Mouse (Mus musculus) urinary bladder, postnatal 14 days (tissue): ENCODE results near the gene Rhebl1.
"Not testable (repeated sequence)": the region's sequence is repeated elsewhere in the genome, so short reads cannot be mapped to it uniquely, and the experiment has no call there.

Experiments
- DNase-seq: peaks from one replicate; pipeline ENCODE4 v3.0.0; 2021; ENCODE audit warnings: low spot score

Gene Rhebl1

GRCm38 (mm10) chr15:98893940-98894745 lies at the start of gene Rhebl1:
Gene Rhebl1, minus strand, starts transcription at chr15:98894540.
- no peak for DNase-seq

- DNase-seq = no peak
These were observed 48.8 kb upstream of the Rhebl1 start for GRCm38 (mm10) chr15:98943133-98943532.

DNA sequence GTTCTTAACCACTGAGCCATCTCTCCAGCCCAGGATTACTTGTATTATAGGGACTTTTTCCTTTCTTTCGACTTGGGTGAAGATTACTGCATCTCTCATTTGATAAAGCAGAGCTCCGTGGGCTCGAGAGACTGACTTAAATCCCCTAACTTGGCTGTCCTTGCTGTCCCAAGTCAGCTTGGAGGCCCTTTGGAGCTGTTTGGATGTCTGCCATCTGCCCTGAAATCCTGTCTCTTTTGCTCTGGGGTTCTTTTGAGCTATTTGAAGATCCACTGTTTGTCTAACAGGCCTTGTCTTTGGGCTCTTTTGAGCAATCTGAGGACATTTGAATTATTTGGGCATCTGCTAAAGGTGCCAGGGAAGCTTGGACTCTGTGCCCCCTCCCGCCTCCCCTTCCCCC lies 47.7 kb upstream of the Rhebl1 start:
- DNase-seq = no peak

DNA sequence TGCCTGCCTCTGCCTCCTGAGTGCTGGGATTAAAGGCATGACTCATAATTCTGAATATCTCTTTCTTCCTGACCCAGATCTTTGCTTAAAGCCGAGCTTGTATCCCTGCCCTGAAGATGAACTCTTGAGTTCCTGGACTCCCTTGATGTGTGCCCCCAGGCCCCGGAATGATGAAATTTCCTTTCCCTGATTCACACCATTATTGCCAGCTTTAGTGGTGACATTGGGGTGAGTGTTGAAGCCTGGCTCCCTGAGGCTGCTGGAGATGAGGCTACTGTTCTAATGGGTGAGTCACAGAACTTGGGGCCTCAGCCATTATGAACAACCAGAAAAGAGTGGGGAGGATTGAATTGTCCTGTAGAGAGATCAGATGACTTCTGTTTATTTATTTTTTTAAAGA lies 47.2 kb upstream of the Rhebl1 start:
- DNase-seq = no peak

DNA sequence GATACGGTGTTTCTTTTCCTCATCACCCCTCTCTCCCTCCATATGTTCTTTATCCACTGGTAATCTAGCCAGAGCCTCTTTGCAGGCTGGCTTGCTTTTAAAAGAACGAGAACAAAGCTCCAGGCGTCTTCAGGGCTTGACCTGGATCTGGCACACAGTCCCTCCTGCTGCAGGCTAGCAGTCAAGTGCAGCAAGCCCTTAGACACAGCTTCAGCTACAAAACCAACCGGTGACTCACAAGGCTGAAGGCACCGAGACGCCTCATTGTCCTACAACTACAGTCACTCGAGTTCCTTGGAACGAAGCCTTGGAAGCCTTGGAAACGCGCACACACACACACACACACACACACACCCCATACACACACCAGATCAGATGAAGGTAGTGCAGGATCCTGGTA lies 46.5 kb upstream of the Rhebl1 start:
- no peak for DNase-seq

- DNase-seq = peak; percentile 92
These were observed 40.0 kb upstream of the Rhebl1 start, which contains the start of gene Tuba1b for GRCm38 (mm10) chr15:98934217-98934839. Gene Tuba1b, minus strand, starts transcription at chr15:98934565.

DNA sequence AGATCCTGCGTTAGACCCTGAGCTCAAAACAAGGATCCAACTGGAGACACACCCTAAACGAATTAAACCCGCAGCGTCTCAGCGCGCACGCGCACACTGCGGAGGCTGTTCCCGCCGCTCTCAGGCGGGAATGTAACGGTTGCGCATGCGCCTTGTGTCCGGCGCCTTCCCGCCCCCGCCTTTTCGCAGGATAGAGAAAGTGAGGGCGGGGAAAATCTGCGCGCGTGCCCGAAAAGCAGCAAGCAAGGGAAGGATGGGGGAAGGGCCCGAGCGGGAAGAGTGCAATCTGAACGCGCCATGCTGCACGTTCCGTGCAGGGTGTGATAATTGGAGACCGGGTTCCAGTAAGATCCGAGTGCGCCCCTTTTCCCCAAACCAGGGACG lies 39.5 kb upstream of the Rhebl1 start:
- peak; percentile 98 for DNase-seq

DNA sequence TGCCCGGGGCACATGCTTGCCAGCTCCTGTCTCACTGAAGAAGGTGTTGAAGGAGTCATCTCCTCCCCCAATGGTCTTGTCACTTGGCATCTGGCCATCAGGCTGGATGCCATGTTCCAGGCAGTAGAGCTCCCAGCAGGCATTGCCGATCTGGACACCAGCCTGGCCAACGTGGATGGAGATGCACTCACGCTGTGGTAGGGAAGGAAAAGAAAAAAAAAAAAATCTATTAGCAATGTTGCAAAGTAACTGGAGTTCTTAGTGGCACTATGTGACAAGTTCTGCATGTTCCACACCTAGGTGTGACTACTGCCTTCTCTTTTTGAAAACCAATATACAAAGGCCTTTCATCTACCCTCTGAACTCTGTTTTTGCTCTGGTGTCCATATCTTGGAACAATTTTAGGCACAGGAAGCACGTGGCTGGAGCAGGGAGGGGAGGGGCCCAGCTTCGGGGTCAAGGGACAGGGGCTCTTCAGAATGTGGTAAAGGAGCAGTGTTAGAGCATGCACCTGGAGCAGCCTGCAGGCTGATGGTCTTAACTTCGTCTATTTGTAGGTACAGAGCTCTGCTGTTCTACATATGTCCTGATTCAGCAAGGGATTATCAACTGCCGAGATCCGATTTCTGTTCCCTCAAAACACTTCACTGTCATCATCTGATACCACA lies 38.8 kb upstream of the Rhebl1 start:
- not testable (repeated sequence) for DNase-seq

DNA sequence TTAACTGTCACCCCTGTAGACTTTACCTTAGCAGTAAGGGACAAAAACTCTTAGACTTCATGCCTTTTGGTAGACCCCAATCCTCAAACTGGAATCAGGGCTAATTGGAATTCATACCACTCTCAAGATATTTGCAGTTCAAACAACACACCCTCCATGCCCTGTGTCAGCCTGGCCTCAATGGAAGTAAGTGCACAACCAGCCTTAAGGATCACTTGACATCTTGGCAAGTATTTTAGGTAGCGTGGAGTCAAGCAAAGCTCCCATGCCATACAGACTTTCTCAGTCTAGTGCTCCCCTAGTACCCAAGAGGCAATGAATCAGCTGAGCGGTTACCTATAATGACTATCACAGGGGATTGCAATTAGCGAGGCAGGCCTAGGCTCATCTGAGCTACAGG lies 36.7 kb upstream of the Rhebl1 start:
- DNase-seq = no peak

- DNase-seq = no peak
These were observed 35.8 kb upstream of the Rhebl1 start for GRCm38 (mm10) chr15:98930017-98930734.

DNA sequence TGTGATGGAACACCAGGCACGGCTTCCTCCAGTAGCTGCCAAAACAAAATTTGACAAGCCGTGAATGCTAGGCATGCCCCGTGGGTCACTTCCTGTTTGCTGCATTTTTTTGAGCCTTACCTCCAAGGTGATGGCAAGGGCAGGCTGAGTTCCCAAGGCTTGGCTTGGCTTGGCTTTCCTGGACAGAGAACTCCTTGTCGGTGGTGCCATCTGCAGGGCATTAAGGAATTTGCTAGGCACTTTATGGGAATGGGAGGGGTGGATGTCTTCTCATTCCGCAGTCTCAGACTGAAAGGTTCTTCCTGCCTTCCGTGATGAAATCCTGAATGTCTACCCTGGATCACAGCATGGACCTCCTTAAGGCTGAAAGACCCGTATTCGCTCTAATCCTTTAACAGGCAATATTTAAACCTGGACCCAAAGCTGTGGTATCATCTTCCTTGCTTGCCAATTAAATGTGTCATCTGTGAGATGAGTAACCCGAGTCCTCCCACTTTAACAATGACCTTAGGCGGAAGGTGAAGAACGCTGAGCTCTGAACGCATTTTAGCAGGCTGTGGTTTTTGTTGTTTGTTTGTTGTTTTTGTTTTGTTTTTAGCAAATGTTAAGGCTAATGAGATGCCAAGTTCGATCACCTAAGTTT lies 34.4 kb upstream of the Rhebl1 start:
- peak; percentile 78 for DNase-seq

- DNase-seq = no peak
These were observed 33.2 kb upstream of the Rhebl1 start for GRCm38 (mm10) chr15:98927566-98927965.

DNA sequence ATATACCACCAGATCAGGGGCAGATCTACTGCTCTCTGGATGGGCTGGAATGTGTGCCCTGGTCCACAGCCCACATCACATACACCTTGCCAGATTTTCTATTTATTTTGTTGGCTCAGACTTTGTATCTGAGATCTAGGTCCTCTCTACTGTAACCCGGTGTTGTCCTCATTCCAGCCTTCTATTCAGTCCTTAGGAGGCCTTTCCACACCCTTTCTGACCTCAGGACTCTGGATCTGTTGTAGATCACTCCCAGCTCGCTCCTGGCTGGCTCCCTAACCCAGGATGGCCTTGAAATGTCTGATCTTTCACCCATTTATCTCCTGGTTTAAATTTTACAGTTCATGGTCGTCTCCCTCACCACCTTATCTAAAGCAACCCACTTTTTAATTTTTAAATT lies 30.3 kb upstream of the Rhebl1 start:
- no peak for DNase-seq

GRCm38 (mm10) chr15:98923031-98923537 lies 28.7 kb upstream of the Rhebl1 start:
- DNase-seq = no peak

DNA sequence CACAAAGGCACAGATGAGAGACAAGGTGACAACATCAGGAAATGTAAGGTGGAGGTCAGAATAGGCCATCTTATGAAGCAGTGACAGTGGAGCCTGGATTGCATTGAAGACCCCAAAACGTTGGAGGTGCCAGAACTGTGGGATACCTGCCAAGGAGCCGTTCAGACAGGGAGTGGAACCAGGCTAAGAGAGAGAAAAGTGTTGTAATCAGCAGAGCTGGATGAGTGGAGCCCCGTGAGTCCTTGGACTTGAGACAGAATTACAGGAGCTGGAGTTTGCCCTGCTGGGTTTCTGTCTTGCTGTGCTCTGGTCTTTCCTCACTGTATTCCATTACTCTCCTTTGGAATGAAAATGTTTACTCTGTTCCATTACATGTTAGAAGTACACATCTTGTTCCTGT lies 28.2 kb upstream of the Rhebl1 start:
- no peak for DNase-seq

- no peak for DNase-seq
These were observed 27.2 kb upstream of the Rhebl1 start for GRCm38 (mm10) chr15:98921510-98921909.

DNA sequence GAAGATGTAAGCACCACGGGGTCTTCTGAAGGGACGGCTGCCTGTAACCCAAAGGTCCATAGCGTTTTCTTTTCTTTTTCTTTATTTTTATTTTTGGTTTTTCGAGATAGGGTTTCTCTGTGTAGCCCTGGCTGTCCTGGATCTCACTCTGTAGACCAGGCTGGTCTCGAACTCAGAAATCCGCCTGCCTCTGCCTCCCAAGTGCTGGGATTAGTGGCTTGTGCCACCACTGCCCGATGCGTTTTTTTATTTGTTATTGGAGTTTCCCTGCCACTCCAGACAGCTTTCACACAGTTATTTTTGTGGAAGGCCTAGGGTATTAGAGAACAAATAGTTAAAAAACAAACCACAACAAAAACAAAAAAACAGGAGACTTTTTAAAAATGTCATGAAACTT lies 24.2 kb upstream of the Rhebl1 start:
- not testable (repeated sequence) for DNase-seq

DNA sequence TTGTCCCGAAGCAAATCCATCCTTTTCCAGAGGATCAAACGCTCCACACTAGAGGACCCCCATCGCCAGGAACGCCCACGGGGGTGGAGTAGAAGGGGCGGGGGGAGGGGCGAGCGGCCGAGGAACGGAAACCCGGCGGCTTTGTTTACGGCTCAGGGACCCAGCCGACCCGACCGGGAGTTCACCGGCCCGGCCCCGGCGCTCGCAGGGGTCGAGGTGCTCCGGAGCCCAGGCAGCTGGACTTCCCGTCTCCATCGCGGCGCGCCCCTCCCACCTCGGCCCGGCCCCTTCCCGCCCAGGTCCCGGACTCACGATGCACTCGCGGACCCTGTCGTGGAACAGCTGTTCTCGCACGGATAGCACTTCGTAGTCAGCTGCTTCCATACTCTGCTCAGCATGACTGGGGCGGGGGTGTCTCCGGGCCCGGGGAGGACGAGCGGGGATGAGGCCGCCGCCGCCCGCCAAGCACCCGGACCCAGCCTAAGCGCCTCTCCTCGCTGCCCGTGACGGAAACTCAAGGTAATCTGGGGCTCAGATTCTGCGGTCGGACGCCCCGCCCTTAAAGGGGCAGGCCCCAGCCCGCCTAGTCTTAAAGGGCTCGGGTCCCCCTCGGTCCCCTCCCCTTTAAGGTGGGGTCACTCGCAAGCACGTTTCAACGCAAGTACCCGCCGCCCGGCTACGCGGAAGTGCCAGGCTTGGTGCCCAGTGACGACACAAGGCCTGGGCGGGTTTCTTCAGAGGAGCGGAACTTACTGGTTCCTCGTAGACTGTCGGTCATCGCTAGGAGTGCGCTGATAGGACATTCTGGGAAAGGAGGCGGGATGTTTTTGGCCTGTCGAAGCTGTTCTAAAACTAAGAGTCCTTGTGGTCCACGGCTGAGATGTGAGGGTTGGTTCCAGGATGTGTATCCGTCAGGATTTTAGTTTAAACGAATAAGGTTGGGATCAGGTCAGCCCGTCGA lies 23.5 kb upstream of the Rhebl1 start, which contains the start of gene Lmbr1l:
TSS of gene Lmbr1l (minus strand) at position 694 of the 961 bp plus-strand sequence.
- DNase-seq = peak; percentile 100

- peak; percentile 31 for DNase-seq
These were observed 22.8 kb upstream of the Rhebl1 start for GRCm38 (mm10) chr15:98917091-98917490.

- no peak for DNase-seq
These were observed 21.7 kb upstream of the Rhebl1 start for GRCm38 (mm10) chr15:98916016-98916415.
